Mouse (Mus musculus): ENCODE measurements around the gene Dis3l2.

Gene Dis3l2

GRCm38 (mm10) chr1:87089828-87090227 lies 386.2 kb downstream of the Dis3l2 start, which contains the start of gene Alppl2:
Alppl2 (minus strand) TSS chr1:87089928.
- DNase-seq: no peak

GRCm38 (mm10) chr1:87095642-87096041 lies 392.0 kb downstream of the Dis3l2 start:
- DNase-seq: no peak

GRCm38 (mm10) chr1:87098358-87098975 lies 394.9 kb downstream of the Dis3l2 start:
- DNase-seq: peak; percentile 73
